Mouse (Mus musculus) natural killer cell, adult 2 months (primary cell): ENCODE results near the gene Adcy2.

ENCODE experiments used
- DNase-seq, 2 experiments: peaks; one replicate each; pipeline ENCODE4 v3.0.0; 2022; ENCODE audit warnings: low spot score in 2 of 2

Adcy2 gene

DNA sequence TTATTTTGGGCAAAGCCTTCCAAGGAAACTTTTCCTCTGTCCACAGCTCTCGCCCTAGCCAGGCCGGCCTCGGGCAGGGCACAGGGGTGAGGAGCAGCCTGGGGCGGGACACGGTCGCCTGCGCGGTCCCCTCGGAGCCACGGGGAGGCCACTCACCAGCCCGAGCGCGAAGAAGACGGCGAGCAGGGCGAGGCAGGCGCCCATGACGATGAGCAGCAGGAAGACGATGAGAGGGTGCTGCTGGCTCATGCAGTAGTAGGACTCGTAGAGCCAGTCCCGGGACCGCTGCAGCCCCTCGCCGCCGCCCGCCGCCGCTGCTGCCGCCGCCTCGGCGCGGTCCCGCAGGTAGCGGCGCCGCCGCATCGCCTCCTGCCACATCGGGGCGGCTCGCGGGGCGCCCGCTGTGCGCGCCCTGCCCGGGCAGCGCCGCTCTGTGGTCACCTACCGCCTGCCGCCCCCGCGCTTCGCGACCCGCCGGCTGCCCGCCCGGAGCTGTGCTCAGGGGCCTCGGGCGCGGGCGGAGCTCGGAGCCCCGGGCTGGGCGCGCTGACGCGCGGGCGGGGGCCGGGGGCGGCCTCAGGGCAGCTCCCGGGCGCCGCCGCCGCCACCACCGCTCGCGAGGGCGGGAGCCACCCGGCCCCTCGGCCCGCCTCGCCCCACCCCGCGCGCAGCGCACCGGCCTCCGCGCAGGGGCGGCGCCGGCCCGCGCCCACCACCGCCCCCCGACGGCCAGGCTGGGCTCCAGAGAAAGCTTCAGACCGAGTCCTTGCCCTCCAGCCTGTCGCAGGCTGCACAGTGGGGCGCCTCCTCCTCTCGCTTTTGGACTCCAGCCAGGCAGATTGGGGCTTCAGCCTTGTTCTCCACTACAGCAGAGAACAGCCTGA, at the start of gene Adcy2:
Gene Adcy2, minus strand, starts transcription at position 624 of the 884 bp plus-strand sequence.
- no peak for DNase-seq

DNA sequence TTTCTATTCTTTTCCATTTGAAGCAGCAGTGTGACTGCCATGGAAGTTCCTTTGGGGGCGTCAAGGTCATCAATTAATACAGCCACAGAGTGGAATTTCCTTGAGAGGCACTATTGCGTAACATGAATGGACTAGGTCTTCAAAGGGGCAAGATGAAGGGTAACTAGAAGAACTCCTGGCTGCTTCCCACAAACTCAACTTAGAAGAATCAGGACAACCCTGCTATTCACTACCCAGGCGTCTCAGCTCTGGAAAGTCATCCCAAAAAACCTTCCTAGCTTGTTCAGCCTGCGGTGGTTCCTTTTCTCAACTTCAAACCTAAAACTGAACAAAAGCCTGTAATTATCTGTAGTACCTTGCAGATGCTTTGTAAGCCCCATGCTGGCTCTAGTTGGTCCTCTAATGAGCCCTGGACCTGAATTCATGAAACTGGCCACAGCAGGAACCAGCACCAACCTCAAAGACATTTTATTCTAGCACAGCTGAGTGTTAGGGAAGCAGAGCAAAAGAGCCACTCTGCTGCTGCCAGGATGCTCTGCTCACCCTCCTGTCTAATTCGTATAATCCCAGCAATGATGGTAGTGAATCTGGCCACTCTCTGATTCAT, 37.8 kb upstream of the Adcy2 start:
- DNase-seq = no peak

DNA sequence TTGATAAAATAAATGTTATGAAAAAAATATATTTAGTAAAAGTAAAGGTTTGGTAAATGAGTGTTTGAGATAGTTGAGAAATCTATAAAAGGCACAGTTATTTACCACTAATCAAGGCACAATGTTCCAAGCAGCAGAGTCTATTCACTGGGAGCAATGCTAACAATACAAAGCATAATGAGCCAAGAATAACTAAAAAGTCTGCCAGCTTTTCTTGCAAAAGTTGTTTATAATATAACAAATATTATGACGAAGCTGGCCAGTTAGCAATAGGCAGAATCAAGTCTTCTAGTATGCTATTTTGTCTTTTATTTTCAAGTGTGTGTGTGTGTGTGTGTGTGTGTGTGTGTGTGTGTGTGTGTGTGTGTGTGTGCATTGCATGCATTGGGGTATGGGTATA, 35.3 kb upstream of the Adcy2 start:
- DNase-seq = no peak

DNA sequence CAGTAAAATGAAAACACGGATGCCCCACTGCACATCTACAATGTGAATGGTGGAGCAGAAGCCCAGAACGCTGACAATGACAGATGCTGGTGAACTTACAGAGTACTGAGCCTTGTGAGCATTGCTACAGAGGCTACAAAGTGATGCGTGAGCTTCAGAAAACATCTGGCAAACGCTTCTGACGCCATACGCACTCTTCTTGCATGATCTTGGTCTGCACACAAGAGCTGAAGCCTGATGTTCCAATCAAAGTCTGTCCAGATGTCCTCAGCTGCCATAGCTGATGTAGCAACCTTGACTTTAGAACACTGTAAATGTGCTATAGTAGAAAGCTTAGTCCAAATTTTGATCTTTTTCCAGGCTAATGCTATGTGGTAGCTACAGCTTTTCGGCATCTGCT, 34.2 kb upstream of the Adcy2 start:
- DNase-seq = no peak

DNA sequence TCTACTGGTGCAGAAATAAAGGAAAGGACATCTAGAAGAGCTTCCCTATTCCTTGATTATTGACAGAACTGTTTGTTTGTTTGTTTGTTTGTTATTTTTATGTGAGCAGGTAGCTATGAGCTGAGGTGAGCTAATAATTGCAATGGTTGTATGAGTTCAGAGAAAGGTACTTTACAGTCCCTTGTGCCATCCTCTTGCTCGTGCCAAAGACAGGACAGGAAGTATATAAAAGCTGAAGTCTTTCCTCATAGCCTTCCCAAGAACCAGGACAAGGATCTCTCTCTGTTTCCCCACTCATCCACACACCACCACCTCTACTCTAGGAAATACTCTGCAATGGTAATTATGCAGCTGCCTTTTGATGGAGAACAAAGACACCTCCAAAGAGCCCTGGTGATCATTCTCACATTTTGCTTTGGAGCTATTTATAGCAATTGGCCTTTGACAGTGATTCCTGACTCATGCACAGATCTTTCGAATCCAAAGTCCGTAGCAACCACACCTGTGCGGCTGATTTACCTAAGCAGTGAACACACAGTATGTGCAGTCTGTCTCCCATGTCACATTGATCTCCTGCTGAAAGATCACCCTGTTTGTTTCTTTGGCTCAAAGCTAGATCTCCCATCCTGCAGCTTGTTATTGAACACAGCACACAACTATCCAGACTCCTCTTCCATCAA, 29.9 kb upstream of the Adcy2 start:
- DNase-seq = no peak

DNA sequence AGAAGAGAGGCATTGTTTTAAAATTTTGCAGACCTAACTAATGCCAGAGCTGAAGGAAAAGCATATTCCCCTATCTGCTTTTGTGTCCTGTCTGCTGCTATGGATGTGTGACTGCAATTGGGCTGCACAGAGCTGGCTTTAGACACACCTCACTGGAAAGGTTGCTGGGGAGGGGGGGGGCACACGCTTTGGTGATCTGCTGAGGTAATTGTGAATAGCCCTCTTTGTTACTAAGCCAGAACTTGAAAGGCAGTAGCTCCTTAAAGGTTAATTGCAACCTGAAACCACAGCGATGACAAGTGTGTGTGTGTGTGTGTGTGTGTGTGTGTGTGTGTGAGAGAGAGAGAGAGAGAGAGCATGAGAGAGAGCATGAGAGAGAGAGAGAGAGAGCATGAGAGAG, 25.6 kb upstream of the Adcy2 start:
- no peak for DNase-seq

DNA sequence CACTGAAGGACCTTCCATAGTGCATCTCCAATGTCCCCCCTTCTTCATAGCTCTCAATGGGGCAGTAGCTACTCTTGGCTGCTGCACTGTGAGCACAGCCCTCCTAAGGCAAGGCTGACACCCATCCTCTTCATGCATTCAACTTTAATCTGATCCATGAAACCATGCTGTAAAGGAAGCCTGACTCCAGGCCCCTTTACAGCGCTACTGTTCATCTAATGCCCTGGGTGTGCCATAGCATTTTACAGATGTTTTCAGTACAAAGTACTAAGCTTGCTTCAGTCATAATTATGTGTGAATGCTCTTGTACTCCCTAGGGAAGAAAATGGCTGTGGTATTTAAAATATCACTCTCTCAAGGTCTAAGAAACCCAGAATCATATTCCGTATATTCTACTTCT, 23.9 kb upstream of the Adcy2 start:
- no peak for DNase-seq

DNA sequence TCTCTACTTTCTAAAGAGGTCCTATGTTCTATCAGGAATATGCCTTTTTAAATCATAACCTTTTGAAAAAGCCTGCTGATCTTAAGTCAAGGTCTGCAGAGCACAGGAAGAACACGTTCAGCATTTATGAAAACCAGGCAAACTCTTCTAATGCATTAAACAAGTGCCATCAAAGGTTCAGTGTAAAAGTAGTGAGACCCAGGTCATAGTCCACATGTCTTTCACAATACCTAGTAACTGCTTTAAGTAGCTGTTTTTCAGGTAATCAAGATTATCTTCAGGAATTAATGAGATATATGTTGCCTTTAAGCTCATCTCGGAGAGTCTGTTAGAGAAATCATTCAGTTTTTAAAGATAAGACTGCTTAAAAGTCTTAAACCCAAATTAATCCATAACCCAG, 21.2 kb upstream of the Adcy2 start:
- no peak for DNase-seq

DNA sequence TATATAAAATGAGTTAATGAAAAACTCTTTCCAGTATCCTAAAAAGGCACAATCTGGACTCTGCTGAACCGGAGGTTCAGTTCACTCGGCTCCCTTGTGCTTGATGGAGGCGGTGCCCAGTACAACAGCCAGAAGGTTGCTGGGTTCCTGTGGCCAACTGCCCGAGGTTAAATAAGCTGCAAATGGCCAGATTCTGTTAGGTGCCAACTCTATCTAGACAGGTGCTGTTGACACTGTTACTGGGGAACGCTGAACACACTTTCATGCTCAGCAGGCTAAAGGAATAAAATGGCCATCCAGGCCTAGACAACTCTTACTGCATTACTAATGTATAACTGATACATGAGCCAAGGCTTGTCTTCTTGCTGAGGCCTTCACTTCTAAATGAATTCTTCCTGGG, 7.6 kb upstream of the Adcy2 start:
- DNase-seq = no peak

DNA sequence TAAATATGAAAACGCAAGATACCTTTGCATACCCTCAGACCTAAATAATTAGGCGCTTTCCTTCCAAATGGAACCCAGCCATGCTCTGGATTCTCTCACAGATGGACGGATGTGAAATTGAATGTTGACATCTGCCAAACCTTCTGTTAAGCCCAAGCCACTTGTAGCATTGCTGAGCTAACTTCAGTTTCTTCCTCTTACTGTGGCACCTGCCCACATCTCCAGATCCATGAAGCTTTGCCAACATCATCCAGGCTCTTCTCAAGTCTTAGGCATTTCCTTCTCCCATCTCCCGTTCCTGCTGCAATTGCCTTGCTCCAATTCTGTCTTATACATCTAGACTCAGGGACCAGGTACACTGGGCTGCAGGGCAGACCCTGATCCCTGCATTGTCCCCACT, 6.8 kb upstream of the Adcy2 start:
- DNase-seq = no peak

DNA sequence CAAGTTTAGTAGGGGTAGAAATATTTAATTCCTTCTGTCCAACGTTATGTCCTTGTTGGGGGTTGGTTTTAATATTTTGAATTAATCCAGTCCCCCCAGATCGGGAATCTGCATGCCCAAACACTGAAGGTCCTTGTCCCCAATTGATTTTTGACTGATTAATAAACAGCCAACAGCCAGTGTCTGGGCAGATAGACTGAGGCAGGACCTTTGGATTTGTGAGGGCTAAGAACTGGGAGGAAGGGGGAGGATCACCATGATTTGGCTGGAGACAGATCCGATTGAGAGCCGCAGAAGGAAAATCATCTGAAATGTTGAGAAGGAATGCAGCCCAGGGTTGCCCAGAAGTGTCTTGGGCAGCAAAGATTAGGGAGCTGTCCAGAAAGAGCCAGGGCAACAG, 5.1 kb upstream of the Adcy2 start:
- no peak for DNase-seq

DNA sequence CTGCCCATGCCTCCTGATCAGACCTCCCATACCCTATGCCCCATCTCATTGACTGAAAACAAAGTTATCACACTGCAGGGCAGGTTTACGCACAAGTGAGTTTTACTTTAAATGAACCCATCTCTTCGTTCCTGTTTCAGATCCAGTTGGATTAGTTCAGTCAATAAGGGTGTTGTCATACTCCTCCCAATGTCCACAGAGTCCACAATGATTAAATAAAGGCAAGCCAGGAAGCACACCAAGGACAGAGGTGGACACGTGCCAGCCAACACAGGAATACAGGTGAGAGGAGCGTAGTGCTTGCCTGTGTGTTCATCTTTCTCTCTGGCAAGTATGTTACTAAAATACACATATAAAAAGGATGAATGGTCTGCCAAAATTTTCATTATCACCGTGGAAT, 3.3 kb upstream of the Adcy2 start:
- no peak for DNase-seq

DNA sequence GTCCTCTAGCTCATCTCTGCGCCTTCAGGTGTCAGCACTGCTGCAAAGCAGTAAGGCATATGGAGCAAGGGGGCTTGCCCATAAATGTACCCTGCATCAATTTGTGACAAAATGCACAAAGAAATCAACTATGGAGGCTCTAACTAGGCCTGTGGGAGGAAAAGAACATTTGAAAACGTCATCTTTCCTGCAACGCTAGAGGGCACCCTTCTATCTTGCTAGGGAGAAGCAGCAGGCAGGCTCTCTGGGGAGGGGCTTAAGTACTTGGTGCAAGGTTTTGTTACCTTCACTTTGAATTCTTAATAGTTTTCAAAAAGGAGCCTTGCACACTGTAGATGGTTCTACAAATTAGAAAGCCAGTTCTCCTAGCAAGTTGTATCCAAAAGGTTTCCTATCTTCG, 2.8 kb upstream of the Adcy2 start:
- no peak for DNase-seq

DNA sequence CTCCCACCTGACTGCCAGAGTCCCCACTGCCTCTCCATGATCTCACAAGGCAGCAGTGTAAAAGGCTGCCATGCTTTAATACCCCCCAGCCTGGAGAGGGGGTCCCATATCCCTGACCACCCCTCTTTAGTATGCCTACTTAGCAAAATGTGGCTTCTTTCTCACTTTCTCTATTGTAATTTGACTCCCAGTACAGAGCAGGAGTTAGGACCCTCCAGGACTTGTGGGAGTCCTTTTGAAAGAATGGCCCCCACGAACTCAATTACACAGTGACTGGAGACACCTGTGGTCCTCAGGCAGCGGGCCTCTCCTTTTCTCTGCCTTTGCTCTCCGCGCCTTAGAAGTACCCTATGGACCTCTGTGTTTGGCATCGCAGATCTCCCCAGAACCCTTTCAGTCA, 485 bp upstream of the Adcy2 start:
- no peak for DNase-seq

DNA sequence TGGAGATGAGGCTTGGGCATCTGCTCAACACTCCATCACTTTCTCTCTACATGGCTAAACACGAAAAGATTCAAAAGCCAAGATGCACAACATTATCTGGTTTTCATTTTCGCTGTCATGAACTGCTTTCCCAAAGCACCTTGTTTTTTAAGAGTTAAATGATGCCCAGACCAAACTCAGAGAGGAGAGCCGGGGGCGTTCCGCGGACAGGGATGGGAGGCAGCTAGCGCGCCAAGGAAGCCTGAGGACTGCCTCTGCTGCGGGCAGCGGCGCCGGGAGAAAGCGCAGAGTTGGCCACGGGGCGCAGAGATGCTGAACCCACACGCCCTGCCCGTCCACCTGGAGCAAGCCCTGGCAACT, 803 bp downstream of the Adcy2 start:
- DNase-seq = no peak

DNA sequence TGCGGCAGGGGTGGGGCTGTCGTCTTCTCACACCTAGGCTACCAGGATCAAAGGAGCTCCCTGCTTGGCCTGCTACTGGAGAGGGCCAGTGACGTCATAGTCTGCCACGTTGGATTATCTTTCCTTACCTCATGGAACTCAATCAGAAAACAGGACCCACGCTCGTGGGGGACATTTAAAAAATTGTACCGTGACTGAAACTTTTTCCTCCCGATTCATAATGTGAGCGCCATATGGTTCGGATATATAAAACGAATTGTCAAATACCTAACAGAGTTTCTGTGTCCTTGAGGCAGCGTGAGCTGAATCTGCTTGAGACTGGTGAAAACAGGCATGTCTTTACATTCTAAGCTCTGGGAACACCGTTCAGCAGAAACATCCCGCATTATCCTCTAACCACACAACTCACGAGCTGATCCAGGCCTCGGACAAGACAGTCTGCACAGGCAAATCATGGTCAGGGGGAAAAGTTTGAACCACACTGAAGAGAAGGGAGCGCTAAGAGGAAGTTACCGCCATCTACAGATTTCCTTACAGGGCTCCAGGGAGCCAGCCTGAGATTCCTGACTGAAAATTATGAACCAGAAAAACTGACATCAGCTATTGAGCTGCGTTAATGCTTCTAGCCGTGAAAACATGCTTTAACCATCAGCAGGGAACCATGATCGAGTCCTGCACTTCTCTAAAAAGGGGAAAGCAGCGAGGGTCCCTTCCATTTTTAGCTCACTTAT, 1.4 kb downstream of the Adcy2 start:
- DNase-seq = no peak

DNA sequence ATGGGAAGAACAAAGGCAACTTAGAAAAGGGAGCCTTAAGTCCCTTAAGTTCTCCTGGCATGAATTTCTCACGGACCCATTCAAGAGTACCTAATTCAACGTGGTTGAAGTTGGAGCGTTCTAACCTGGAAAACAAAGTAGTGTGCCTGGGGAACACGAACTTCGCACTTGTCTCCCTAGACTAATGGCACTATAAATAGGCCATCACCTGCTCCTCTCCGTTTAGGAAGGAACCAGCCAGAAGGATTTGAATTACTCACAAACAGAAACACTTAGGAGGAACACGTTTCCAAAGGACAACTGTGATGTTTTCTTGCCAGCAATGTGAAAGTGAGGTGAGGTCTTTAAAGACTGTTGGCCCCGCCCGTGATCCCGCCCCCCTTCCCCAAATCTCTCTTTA, 2.0 kb downstream of the Adcy2 start:
- no peak for DNase-seq

DNA sequence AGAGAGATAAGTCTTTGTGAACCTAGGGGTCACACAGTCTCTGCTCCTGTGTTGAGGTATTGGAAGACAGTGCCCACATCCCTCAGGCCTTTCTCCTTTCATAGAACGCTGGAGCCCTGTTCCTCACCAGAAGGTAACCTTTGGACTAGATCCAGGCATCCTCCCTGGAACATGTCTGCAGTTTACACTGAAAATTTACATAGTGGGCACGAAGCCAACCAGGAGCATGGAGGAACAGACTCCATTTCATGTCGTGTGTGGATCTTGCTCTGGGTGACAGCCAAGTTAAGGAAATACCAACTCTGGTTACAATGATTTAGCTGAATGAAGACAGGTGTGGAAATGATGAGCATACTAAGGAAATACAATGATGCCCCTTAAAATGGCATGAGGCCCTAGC, 2.7 kb downstream of the Adcy2 start:
- no peak for DNase-seq

DNA sequence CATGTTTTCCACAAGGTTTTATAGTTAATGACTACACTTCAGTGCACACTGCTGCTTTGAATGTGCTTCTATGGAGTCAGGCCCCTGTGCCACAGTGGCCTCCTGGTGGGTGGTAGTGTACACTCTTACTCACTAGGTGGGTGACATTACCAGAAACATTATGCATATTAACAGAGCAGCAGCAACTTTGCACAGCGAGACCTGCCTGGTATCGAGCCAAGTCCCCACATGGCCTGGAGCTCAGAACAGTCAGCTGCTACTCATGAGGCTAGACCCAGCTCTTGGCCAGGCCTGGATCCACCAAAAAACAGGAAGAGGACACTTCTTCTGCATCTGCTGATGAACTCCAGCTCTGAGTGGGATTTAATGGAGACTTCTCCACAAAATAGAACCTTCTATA, 13.6 kb downstream of the Adcy2 start:
- no peak for DNase-seq

DNA sequence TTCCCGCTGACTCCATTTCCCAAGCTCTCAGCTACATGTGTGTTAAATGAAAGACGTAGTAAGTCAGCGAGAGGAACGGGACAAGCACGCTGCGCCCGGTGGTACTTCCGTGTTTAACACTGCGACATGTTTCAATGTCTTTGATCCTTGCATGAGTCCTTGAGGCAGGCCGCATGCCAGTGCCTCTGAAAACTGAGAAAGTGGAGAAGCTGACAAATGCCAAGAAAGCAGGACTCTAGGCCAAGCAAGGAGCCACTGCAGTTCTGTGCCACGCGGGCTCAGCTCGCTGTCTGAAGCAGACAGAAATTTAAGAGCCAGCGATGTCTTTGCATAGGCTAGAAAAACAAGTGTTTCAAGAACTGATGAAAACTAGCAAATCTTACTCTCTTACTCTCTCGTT, 15.3 kb downstream of the Adcy2 start:
- no peak for DNase-seq

DNA sequence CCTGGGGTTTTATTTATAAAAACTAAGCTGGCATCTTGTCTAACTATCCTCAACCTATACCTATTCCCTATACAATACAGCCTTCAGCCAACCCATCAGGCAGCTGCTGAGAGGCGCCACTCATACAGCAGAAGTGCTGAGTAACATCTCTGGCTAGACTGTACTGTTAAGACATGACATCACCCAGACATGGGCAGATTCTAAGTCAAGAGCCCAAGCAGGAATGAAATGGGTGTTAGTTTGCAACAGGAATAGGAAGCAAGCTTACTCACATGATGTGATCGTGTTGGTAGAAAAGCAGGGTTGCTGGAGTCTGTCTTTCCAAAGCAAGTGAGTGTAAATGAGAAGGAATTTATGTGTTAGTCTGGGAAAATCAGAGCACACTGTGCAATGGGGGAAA, 18.3 kb downstream of the Adcy2 start:
- no peak for DNase-seq

DNA sequence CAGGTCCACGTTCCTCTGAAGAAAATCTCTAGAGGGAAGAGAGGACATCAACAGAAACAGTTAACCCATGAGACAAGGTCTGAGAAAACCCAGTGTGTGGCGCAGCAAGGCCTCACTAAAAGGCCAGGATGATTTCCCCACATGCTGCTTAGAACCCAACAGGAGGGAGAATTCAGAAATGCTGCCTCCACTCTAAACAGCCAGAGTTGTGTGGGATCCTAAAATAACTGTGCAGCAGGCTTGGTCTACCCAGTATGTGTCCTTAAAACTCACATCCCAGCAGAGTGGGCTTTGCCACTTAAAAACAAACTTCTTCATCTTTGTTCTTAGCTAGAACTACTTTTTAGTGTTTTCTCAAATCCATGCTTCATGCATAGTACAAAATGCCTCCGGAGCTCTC, 26.2 kb downstream of the Adcy2 start:
- DNase-seq = no peak

DNA sequence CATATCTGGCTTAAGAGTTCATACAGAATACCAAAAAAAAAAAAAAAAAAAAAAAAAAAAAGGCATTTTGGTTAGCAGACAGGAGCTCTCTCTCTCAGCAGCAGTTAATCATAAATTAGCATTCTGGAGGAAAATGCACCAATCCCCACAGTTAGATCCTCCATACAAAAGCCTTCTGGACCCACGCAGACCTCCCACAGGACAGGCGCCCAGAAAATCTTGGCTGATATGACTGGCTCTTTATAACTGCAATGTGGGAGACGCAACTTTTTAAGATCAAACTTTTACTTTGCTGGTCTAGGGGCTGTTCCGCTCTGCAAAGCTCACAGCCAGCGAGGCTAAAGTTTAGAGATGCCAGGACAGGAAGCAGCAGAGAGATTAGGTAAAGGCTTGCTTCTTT, 37.8 kb downstream of the Adcy2 start:
- no peak for DNase-seq
